Mouse (Mus musculus) thymus, adult 2 months (tissue): ENCODE results near the gene Nufip1.

ENCODE experiments used
- CTCF ChIP-seq: fragments of 200-500 bp; IDR thresholded peaks from 2 replicates; pipeline ENCODE4 v1.5.1; 2012; ENCODE audit warnings: mild to moderate bottlenecking, control low read depth, low read length, moderate library complexity, borderline replicate concordance; ENCODE audit not compliant: control insufficient read depth, poor library complexity, insufficient read depth; ENCODE audit errors: extremely low read depth
- POLR2A ChIP-seq: fragments of 200-500 bp; IDR thresholded peaks from 2 replicates; pipeline ENCODE4 v1.6.1; 2012; ENCODE audit warnings: mild to moderate bottlenecking, low read length, control low read depth, moderate library complexity; ENCODE audit not compliant: control insufficient read depth, poor library complexity, insufficient read depth; ENCODE audit errors: extremely low read depth

DNA sequence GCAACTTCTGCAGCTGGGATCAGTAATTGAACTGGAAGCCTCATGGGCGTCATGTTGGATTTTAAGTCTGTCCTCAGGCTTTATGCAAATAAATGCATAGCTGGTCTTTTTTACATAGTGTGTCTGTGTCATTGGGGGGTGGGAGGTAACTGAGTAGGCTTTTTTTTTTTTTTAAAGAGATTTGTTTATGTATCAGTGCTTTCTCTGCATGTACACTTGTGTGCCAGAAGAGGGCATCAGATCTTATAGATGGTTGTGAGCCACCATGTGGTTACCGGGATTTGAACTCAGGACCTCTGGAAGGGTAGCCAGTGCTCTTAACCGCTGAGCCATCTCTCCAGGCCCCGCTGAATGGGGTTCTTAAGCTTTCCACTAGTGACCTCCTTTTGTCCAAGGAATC lies 24.3 kb downstream of the Nufip1 start:
- TF ChIP-seq CTCF (no peak), POLR2A (no peak)
